Mouse (Mus musculus): ENCODE measurements at regions not wholly inside any gene's neighbourhood (a gene's known extent, or its start where the extent isn't known, plus 50 kb on each side); places are given as distances from the start of the nearest gene placed in this dataset.

DNA sequence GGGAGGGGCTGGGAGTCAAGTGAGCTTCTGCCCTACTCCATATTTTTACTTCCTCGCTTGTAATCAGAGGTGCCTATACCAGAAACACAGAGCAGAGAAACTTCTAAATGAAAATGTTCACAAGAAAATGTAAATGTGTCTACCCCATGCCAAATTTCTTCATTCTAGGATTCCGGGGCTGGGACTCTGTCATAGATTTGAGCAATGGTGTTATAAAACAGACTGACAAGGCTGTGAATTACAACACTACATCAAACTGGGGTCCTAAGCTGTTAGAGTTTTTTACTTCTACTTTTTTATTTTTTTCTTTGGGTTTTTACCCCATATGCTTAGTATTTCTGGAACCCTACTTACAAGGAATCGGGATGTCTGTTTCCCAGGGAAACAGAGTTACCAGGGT, 623.8 kb upstream of the Tmpo start:
- TF ChIP-seq POLR2A (IDR thresholded peaks at IDR 0.05; ENCODE audit: extremely low read depth, insufficient read depth, low read length) (no peak), CTCF (IDR thresholded peaks at IDR 0.05; ENCODE audit: extremely low read depth, insufficient read depth, low read length) (no peak)

All from cortical plate, adult 2 months (tissue).